Mouse (Mus musculus): ENCODE measurements around the gene Mcub. TPM values are rescaled to one million over a fixed set of nuclear protein-coding genes. Genes with fewer than 3 reads are reported as not detected.

Gene Mcub
- polyA plus RNA-seq (2012; rRNA removed; ENCODE audit: low replicate concordance): 8.3 and 9.7 TPM in 2 replicates

GRCm38 (mm10) chr3:129969432-129970395, at the start of gene Mcub:
Gene Mcub, minus strand, starts transcription at chr3:129970206.

DNA sequence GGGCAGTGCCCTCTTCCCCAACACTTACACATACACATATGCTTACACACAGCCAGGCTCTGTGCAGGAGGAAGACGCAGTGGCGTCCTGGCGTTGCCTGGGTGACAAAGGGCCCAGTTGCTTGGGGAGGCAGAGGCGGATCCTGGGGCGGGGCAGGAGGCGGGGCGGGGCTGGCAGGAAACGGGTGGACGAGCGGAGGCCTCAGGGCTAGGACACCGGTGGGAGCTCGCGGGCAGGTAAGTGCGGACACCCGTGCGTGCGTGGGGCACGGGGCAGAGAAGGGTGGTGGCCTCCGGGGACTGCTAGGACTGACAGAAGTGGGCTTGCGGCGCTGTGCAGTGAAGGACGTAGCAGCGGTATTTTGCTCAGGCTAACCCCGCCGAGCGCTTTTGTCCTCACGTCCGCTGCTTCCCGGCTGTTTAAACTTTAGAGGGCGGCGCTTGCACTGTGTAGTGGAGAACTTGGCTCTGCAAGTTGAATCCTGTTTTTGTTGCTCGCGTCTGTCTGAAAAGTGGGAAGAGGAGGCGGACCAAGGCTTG, 68.7 kb downstream of the Mcub start, which contains the start of gene Casp6:
Gene Casp6, plus strand, starts transcription at position 155 of the 539 bp plus-strand sequence.

GRCm38 (mm10) chr3:129878405-129879021, 91.5 kb downstream of the Mcub start, which contains the start of gene Pla2g12a:
Gene Pla2g12a, plus strand, starts transcription at chr3:129878606.

Other genes starting within 250 kb of the Mcub start
- gene Egf, start 214.9 kb downstream of the Mcub start, polyA plus RNA-seq (2012; rRNA removed; ENCODE audit: low replicate concordance): 0.93 and 11.4 TPM in 2 replicates
- gene Lrit3, start 166.2 kb downstream of the Mcub start, polyA plus RNA-seq (2012; rRNA removed; ENCODE audit: low replicate concordance): not detected in 2 replicates
- 0.04 TPM in 1 of 2 replicates, not detected in the other for gene Rrh, start 147.6 kb downstream of the Mcub start, polyA plus RNA-seq (2012; rRNA removed; ENCODE audit: low replicate concordance)
- 11.5 and 13.4 TPM in 2 replicates for gene Gar1, start 138.8 kb downstream of the Mcub start, polyA plus RNA-seq (2012; rRNA removed; ENCODE audit: low replicate concordance)
- 0.29 and 0.84 TPM in 2 replicates for gene Cfi, start 134.3 kb downstream of the Mcub start, polyA plus RNA-seq (2012; rRNA removed; ENCODE audit: low replicate concordance)
- 38.5 and 68.6 TPM in 2 replicates for gene Pla2g12a, start 91.6 kb downstream of the Mcub start, polyA plus RNA-seq (2012; rRNA removed; ENCODE audit: low replicate concordance)
- gene Casp6, start 68.8 kb downstream of the Mcub start, polyA plus RNA-seq (2012; rRNA removed; ENCODE audit: low replicate concordance): 24.8 and 33.9 TPM in 2 replicates
- gene Sec24b, start 91.3 kb upstream of the Mcub start, polyA plus RNA-seq (2012; rRNA removed; ENCODE audit: low replicate concordance): 70.6 and 97.6 TPM in 2 replicates
- 0.08 and 0.37 TPM in 2 replicates for gene Col25a1, start 161.3 kb upstream of the Mcub start, polyA plus RNA-seq (2012; rRNA removed; ENCODE audit: low replicate concordance)